Mouse (Mus musculus) inflammation-experienced regulatory T-cells, adult 16 weeks (primary cell): Measurements from ENCODE around the gene Gm12790. TPM values are rescaled to one million over a fixed set of nuclear protein-coding genes. Genes with fewer than 3 reads are reported as not detected.

ENCODE experiments used
- polyA plus RNA-seq: library from polyadenylated mRNA; unstranded; fragments of 100-300 nt; shearing (Covaris generic); gene quantifications from one replicate; pipeline ENCODE4 v1.2.1, GENCODE M21; 2017

Gene Gm12790
- polyA plus RNA-seq: not detected

GRCm38 (mm10) chr4:101980949-101981348, at the start of gene Gm12790:
Gene Gm12790, minus strand, starts transcription at chr4:101981049.

GRCm38 (mm10) chr4:101986326-101986725, 5.5 kb upstream of the Gm12790 start, which contains the start of gene Gm12789:
Gene Gm12789, plus strand, starts transcription at chr4:101986626.

GRCm38 (mm10) chr4:101940107-101940506, 40.7 kb downstream of the Gm12790 start, which contains the start of gene Gm12794:
Gene Gm12794, plus strand, starts transcription at chr4:101940407.

Other genes with a start within 250 kb of the Gm12790 start
- not detected for gene B020004J07Rik, start 137.0 kb downstream of the Gm12790 start, polyA plus RNA-seq
- not detected for gene C130073F10Rik, start 87.3 kb downstream of the Gm12790 start, polyA plus RNA-seq
- gene Gm12800, start 71.9 kb downstream of the Gm12790 start, polyA plus RNA-seq: not detected
- gene Gm12794, start 40.6 kb downstream of the Gm12790 start, polyA plus RNA-seq: not detected
- gene Gm12789, start 5.6 kb upstream of the Gm12790 start, polyA plus RNA-seq: not detected
- 85.3 TPM for gene Pde4b, start 106.5 kb upstream of the Gm12790 start, polyA plus RNA-seq